Mouse (Mus musculus): ENCODE data around the gene Gm28041.
A peak's percentile ranks its signal among the peaks of the same experiment; 100 is the strongest.
"Not testable (repeated sequence)": the region's sequence is repeated elsewhere in the genome, so short reads cannot be mapped to it uniquely, and the experiment has no call there.

The Gm28041 gene

GRCm38 (mm10) chr13:67375050-67375911 lies at the start of gene Gm28041, which contains the start of gene Zfp456:
Gene Gm28041 (minus strand): TSS chr13:67375733.
Gene Zfp456 (minus strand): TSS chr13:67375810.
- DNase-seq: peak; percentile 74

GRCm38 (mm10) chr13:67422532-67422931 lies 47.0 kb upstream of the Gm28041 start:
- DNase-seq: not testable (repeated sequence)

DNA sequence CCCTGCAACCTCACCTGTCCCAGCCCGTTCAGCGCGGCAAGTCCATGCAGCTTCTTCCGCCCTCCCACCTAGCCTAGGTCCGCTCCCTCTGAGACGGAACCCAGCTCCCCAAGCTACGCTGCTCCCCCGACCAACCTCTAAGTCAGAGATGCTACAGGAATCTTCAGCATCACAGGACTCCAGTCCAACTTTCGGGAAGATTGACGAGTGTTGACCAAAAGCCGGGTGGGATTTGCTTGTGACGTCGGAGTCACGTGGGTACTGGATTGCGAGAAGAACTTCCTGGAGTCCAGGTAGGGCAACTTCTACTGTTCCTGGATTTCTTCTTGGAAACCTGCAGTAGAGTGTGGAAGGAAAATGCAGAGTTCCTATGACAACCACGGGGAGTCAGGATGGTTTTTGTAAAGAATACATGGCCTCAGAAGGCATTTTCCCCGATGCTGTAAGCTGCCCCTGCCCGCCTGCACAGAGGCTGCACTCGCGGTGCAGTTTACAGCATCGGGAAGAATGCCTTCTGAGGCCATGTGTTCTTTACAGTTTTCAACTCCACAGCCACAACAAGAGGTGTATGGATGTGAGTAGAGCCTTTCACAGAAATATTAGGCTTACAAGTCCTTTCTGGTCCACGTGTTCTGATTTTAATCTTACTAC lies 45.8 kb upstream of the Gm28041 start, which contains the start of gene Zfp459:
Zfp459 (minus strand) TSS at position 212 of the 651 bp plus-strand sequence.
- DNase-seq: peak; percentile 71

DNA sequence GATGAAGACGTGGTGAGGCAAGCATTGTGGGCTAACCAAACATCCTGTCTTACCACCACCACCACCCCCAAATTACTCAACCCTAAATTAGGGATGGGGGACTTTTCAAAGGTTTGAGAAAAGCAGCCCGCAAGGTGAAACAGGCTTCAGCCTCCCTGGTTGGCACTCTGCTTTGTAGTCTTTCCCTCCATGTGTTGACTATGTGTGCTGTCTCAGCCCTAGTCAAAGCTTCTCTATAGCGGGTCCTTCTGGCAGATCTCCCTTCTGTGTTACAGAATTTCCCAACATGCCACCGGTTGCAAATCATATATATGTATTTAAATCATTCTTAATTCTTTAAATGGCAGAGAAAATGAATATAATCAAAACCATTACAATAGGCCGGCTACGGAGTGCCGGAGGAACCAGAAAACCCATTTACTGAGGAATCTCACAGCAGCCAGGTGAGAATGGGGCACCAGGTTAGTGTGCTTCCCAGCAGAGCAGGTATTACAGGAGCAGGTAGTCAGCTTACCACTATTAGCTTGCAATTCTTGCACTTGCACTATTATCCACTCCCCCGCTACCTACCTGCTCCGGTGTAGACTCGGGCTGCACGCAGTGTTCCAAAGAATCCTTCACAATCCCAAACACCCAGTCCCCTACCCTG lies 45.1 kb upstream of the Gm28041 start:
- no peak for DNase-seq

DNA sequence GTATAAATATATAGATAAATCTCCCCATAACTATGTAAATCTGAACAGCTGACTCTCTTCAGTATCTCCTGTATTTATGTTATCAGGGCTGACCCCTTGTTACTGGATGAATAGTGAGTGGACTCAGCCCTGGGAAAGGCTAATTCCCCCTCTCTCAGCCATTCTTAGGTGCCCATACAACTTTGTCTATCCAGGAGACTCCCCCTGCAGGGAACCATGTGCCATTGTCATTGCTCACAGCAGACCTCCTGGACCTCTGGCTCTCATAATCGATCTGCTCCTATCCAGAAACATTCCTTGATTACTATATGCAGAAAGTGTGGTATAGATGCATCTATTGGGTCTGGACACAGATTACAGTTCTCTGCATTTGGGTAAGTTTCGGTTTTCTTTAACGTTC lies 41.3 kb upstream of the Gm28041 start:
- DNase-seq: no peak

GRCm38 (mm10) chr13:67415759-67416158 lies 40.2 kb upstream of the Gm28041 start:
- no peak for DNase-seq

GRCm38 (mm10) chr13:67413634-67414033 lies 38.1 kb upstream of the Gm28041 start:
- DNase-seq: not testable (repeated sequence)

- DNase-seq: peak; percentile 83
Measured at GRCm38 (mm10) chr13:67399183-67399903, 23.8 kb upstream of the Gm28041 start, which contains the start of gene Zfp429. Gene Zfp429 (minus strand): TSS chr13:67399819.

- DNase-seq: peak; percentile 9
Measured at GRCm38 (mm10) chr13:67376255-67376654, 722 bp upstream of the Gm28041 start.

GRCm38 (mm10) chr13:67360131-67360744 lies 15.3 kb downstream of the Gm28041 start, which contains the start of the genes Gm28044 and Zfp953:
Gene Gm28044 (minus strand): TSS chr13:67360536.
Gene Zfp953 (minus strand): TSS chr13:67360605.
- peak; percentile 93 for DNase-seq

DNA sequence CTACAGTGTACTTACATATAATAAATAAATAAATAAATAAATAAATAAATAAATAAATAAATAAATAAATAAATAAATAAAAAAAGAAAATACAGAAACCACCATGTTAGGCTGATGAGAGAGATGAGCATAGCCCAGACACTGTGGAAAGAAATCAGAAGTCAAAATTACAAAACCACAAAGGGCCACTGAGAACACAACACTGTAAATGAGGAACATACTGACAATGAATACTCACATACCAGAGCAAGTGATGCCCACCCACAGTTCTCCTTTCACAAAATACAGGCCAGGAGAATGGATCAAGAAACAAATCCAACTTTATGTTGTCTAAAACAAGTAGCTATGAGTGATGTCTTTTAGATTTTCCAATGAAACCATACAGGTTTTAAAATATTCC lies 23.7 kb downstream of the Gm28041 start:
- no peak for DNase-seq

DNA sequence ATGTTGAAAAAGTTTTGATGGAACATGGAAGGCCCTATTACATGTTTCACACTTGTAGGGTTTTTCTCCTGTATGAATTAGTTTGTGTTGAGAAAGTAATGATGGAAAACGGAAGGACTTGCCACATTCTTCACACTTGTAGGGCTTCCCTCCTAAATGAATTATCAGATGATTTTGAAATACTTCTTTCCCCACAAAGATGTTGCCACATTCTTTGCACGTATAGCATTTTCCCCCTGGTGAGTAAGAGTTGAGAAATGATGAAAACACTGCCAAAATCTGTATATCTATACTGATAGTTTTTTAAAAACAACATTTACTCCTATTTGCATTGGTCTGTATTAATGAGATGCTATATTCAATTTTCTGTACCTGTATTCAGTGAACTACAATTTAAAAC lies 32.1 kb downstream of the Gm28041 start:
- DNase-seq: no peak

DNA sequence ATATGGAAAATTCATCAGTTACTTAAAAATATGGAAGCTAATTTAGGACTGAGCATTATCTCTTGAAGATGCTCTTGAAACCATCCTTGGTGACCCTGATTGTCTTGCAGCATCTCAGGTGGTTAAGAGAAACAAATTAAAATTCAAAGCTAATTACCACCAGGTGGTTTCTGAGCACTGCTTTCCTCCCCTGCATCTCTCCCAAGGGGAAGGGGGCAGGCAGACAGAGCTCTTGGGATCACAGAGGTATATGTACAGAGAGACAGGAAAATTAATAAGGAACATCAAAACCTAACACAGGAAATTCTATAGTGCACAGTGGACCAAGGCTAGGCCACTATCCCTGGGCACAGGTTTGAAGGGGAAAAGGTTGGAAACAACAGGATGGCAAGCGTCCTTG lies 42.7 kb downstream of the Gm28041 start:
- no peak for DNase-seq

DNA sequence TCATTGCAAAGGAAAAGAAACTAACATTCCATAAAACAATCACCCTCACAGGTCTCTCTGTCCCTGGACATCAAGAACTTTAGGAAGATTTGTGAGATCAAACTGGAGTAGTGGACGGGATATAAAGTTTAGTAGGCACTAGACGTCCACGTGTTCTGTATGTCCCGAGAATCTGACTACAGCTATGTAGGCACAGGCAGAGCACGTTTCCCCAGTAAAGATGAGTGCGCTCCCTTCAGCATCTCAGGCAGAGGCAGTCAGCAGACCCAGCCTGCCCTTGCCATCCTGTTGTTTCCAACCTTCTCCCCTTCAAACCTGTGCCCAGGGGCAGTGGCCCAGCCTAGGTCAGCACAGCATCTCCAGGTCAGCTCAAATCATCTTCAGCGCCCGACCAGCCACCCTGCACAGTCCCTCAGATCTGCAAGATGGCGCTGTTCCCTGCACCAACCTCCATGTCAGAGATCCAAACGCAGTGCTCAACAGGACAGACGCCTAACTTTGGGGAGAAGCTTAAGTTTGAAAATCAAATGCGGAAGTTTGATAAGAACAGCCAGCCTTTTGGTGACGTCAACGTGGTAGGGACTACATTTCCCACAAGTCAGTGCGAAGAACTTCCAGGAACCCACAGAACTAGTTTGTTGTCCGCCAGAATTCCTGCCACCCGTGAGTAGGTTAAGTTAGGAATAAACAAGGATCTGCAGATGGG lies 43.4 kb downstream of the Gm28041 start, which contains the start of gene Zfp595:
Zfp595 (minus strand) TSS at position 552 of the 706 bp plus-strand sequence.
- DNase-seq: peak; percentile 91

GRCm38 (mm10) chr13:67306718-67307117 lies 68.8 kb downstream of the Gm28041 start:
- no peak for DNase-seq

DNA sequence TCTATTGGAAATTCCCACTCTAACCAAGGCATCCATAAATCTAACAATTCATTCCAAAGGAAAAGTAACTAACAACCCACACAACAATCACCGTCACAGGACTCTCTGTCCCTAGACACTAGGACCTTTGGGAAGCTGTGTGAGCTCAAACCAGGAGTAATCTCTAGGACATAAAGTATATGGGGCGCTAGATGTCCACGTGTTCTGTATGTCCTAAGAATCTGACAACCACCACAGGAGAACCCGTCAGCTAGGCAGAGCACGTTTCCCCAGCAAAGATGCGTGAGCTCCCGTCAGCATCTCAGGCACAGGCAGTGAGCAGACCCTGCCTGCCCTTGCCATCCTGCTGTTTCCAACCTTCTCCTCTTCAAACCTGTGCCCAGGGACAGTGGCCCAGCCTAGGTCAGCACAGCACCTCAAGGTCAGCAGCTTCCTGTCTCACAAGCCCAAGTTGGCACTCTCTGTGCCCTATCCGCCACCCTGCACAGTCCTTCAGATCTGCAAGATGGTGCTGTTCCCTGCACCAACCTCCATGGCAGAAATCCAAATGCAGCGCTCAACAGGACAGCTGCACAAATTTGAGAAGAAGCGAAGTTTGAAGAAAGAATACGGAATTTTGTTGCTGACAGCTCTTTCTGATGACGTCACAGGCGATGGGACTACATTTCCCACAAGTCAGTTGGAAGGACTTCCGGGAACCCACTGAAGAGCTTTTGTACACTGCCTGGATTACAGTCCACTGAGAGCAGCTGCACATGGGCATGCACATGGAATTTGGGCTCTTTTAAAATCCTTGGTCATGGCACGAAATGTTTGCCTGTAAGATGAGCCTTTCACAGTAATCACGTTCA lies 69.5 kb downstream of the Gm28041 start, which contains the start of gene Zfp457:
Zfp457 (minus strand) TSS at position 664 of the 851 bp plus-strand sequence.
- peak; percentile 95 for DNase-seq
